Mouse (Mus musculus) lung, postnatal 0 days (tissue): ENCODE results near the gene Egln2.

Source experiments
- CTCF ChIP-seq: IDR thresholded peaks from 2 replicates; pipeline ENCODE4 v1.5.1; 2016; ENCODE audit warnings: antibody characterized with exemption, mild to moderate bottlenecking
- EP300 ChIP-seq: IDR thresholded peaks from 2 replicates; pipeline ENCODE4 v1.6.1; 2016; ENCODE audit warnings: antibody characterized with exemption, mild to moderate bottlenecking, control low read depth

- no peak for TF ChIP-seq CTCF
- peak; percentile 72 for TF ChIP-seq EP300
These were observed 55.6 kb downstream of the Egln2 start for GRCm38 (mm10) chr7:27111038-27111437.
